Mouse (Mus musculus): ENCODE results near the gene Tex2. TPM values are rescaled to one million over a fixed set of nuclear protein-coding genes. Genes with fewer than 3 reads are reported as not detected.
A peak's percentile ranks its signal among the peaks of the same experiment; 100 is the strongest.

Tex2 gene
- polyA plus RNA-seq, 1 experiment from 2014 or later = 11.2 TPM

DNA sequence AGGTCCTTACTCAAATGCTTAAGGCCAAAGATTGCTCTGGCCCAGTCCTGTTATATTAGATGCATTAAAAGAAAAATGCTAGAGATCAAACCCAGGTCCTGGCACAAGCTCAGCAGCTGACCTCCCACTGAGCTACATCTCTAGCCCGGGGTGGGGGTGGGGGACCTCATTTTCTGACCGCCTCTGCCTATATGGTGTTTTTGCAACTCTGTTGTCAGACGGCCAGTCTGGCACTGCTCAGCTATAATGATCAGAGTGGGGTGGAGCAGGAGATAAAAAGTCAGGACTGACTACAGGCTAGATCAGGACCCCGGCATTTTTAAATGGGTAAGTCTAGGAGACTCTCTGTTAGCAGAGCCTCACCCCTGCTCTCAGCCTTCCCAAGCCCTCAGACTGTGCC, 94.8 kb downstream of the Tex2 start:
- no peak for DNase-seq (ENCODE audit: low spot score)
- H3K9me3 ChIP-seq (ENCODE audit: control insufficient read depth, low read length) = no peaks in the 10 kb centered on the region
- no peaks in the 10 kb centered on the region for H3K36me3 ChIP-seq (ENCODE audit: control insufficient read depth, insufficient read depth, low read length)
- H3K4me3 ChIP-seq (ENCODE audit: low read depth, low read length) = no peak overlapping the region
- peaks cover 7% of the 10 kb centered on the region; the same call in 1 of the 2 replicates for H3K4me1 ChIP-seq (replicated peaks; ENCODE audit: control insufficient read depth, insufficient read depth, low read length)
- no peak overlapping the region for H3K27ac ChIP-seq (ENCODE audit: low read depth, low read length)
- H3K9ac ChIP-seq (ENCODE audit: low read depth, low read length) = no peak overlapping the region
- no peak for ATAC-seq (ENCODE audit: low FRiP score)
- 45% methylated on average over 4 of the region's 4 CpGs for WGBS
- H3K4me2 ChIP-seq (replicated peaks; ENCODE audit: low read depth, low read length) = no peak overlapping the region
- no peaks in the 10 kb centered on the region for H3K27me3 ChIP-seq (ENCODE audit: control insufficient read depth, insufficient read depth, low read length)

DNA sequence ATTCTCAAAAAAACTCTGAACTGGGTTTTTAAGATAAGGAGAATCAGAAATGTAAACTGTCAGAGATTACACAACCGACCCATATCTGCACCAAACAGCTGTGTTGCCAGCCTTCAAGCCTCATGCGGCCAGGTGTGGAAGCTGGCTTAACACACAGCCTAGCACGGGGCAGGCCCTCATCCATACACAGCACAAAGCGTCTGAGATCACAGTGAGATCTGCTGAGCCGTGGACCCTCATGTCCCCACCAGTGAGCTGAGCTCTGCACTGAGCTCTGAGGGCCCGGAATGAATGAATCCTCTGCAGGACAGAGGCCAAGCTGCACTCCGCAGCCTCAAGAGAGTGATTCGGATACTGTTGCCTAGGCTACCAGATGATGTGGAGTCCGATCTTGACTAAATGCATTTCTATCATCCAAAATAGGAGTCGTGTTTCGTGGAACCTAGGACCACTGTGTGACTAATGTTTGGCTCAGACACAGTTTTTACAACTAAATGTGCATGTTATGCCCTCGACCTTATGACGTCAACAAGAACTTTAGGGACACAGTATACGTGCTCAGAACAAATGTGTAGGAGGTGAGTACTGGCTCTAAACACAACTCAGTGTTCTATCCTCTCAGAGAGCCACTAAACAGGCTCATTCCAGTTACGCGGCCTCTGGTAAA, 98.0 kb downstream of the Tex2 start:
- Histone ChIP-seq H3K27ac (ENCODE audit: low read depth, low read length) (peak overlapping the region; percentile 42), H3K36me3 (ENCODE audit: control insufficient read depth, insufficient read depth, low read length) (no peaks in the 10 kb centered on the region), H3K4me3 (ENCODE audit: low read depth, low read length) (no peak overlapping the region), H3K4me1 (replicated peaks; ENCODE audit: control insufficient read depth, insufficient read depth, low read length) (peaks cover 6% of the 10 kb centered on the region; the same call in 1 of the 2 replicates), H3K4me2 (replicated peaks; ENCODE audit: low read depth, low read length) (no peak overlapping the region), H3K27me3 (ENCODE audit: control insufficient read depth, insufficient read depth, low read length) (no peaks in the 10 kb centered on the region), H3K9me3 (ENCODE audit: control insufficient read depth, low read length) (no peaks in the 10 kb centered on the region), H3K9ac (ENCODE audit: low read depth, low read length) (no peak overlapping the region)
- DNase-seq (ENCODE audit: low spot score) (no peak), ATAC-seq (ENCODE audit: low FRiP score) (no peak)
- 70% methylated on average over 16 of the region's 16 CpGs for WGBS

DNA sequence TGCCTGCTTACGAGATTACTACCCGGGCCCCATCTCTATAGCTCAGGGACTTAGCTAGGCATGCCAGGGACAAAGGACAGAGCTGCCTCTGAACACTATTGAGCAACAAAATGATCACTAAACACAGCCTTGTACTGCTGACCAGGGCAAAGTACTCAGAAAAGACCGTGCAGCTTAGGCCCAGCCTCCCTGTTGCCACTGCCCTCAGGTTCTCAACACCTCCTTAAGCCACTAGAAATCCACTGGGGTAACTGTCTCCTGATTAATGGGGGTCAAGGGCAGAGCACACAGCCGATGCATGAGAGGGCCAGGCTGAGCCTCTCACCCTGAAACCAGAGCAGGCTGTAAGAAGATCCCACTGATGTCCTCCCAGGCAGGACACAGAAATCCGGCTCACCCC, 98.8 kb downstream of the Tex2 start:
- Histone ChIP-seq H3K4me1 (replicated peaks; ENCODE audit: control insufficient read depth, insufficient read depth, low read length) (peaks cover 6% of the 10 kb centered on the region; the same call in 1 of the 2 replicates), H3K9me3 (ENCODE audit: control insufficient read depth, low read length) (no peaks in the 10 kb centered on the region), H3K27me3 (ENCODE audit: control insufficient read depth, insufficient read depth, low read length) (no peaks in the 10 kb centered on the region), H3K4me2 (replicated peaks; ENCODE audit: low read depth, low read length) (no peak overlapping the region), H3K27ac (ENCODE audit: low read depth, low read length) (no peak overlapping the region), H3K36me3 (ENCODE audit: control insufficient read depth, insufficient read depth, low read length) (no peaks in the 10 kb centered on the region), H3K9ac (ENCODE audit: low read depth, low read length) (no peak overlapping the region), H3K4me3 (ENCODE audit: low read depth, low read length) (no peak overlapping the region)
- no peak for DNase-seq (ENCODE audit: low spot score)
- WGBS = 65% methylated on average over 5 of the region's 5 CpGs
- no peak for ATAC-seq (ENCODE audit: low FRiP score)

DNA sequence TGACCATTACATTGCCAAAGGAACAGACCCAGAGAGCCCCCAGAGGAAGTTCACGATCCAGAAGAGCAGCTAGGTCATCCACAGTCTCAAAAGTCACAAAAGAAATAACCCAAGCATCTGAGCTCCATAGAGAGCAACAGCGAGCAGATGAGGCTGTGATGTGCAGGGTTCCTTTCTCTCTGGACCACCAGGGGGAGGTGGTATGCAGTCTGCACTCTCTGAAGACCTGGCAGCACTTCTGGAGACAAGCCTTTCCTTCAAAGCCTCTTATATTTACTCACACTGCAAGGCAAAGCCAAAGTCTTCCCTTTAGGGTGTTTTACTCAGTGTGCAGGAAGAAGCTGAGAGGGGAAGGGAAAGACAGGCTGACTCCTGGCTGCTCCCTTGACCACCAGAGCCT, 100.1 kb downstream of the Tex2 start:
- no peak overlapping the region for H3K9ac ChIP-seq (ENCODE audit: low read depth, low read length)
- ATAC-seq (ENCODE audit: low FRiP score) (no peak), DNase-seq (ENCODE audit: low spot score) (peak; percentile 52)
- no peaks in the 10 kb centered on the region for H3K36me3 ChIP-seq (ENCODE audit: control insufficient read depth, insufficient read depth, low read length)
- no peaks in the 10 kb centered on the region for H3K9me3 ChIP-seq (ENCODE audit: control insufficient read depth, low read length)
- no peak overlapping the region for H3K4me3 ChIP-seq (ENCODE audit: low read depth, low read length)
- peaks cover 2% of the 10 kb centered on the region; the same call in 1 of the 2 replicates for H3K4me1 ChIP-seq (replicated peaks; ENCODE audit: control insufficient read depth, insufficient read depth, low read length)
- H3K27ac ChIP-seq (ENCODE audit: low read depth, low read length) = no peak overlapping the region
- no peaks in the 10 kb centered on the region for H3K27me3 ChIP-seq (ENCODE audit: control insufficient read depth, insufficient read depth, low read length)
- H3K4me2 ChIP-seq (replicated peaks; ENCODE audit: low read depth, low read length) = no peak overlapping the region
- WGBS = 47% methylated on average over 2 of the region's 2 CpGs

DNA sequence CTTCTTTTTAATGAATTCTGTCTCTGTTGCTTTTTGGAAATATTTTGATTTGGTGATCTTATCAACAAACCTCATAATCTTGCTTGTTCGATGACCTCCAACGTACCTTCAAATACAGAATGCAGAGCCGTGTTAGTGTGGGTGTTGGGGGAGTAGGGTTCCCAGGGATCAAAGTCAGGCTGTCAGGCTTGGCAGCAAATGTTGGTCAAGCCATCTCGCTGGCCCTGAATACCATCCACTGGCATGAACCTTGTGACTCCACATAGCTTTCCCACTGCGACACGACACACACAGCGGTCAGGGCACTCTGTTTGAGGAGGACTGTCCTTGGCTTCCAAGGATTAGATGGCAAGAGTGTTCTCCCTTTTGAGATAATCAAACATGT, 101.2 kb downstream of the Tex2 start:
- 93% methylated on average over 7 of the region's 7 CpGs for WGBS
- no peaks in the 10 kb centered on the region for H3K9me3 ChIP-seq (ENCODE audit: control insufficient read depth, low read length)
- H3K27me3 ChIP-seq (ENCODE audit: control insufficient read depth, insufficient read depth, low read length) = no peaks in the 10 kb centered on the region

DNA sequence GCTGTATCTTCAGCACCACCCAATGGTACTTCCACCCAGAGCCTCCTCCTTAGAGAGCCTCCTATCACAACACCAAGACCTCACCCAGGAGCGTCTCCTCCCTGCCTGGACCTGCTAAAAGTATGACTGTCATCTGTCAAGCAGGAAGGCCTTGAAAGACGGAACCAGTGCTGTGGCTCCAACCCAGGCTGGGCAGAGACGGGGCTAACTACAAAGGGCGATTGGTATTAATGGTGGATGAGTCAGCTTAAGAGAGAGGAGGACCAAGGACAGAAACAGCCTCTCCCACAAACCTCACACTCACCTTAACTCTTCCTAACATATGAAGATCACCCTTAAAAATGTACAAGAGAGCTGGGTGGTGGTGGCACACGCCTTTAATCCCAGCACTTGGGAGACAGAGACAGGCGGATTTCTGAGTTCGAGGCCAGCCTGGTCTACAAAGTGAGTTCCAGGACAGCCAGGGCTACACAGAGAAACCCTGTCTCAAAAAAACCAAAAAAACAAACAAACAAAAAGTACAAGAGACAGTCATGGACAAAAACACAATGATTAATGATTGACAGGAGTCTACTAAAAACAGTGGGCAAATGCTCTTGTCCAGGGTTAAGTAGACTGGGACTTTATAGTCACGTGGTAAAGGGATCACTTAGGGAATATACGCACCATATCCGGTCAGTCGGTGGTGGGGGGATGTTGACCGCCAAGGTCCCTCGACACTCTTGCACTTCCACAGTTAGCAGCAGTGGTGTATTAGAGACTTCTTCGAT, 101.8 kb downstream of the Tex2 start:
- Histone ChIP-seq H3K36me3 (ENCODE audit: control insufficient read depth, insufficient read depth, low read length) (no peaks in the 10 kb centered on the region), H3K9ac (ENCODE audit: low read depth, low read length) (no peak overlapping the region), H3K4me2 (replicated peaks; ENCODE audit: low read depth, low read length) (no peak overlapping the region), H3K9me3 (ENCODE audit: control insufficient read depth, low read length) (no peaks in the 10 kb centered on the region), H3K27ac (ENCODE audit: low read depth, low read length) (no peak overlapping the region), H3K4me3 (ENCODE audit: low read depth, low read length) (no peak overlapping the region), H3K27me3 (ENCODE audit: control insufficient read depth, insufficient read depth, low read length) (no peaks in the 10 kb centered on the region), H3K4me1 (replicated peaks; ENCODE audit: control insufficient read depth, insufficient read depth, low read length) (no peaks in the 10 kb centered on the region; the same call in 1 of the 2 replicates)
- WGBS = 93% methylated on average over 14 of the region's 14 CpGs
- DNase-seq (ENCODE audit: low spot score) (no peak), ATAC-seq (ENCODE audit: low FRiP score) (no peak)

More for the DNA sequence above, 101.2 kb downstream of the Tex2 start:
- Histone ChIP-seq H3K36me3 (ENCODE audit: control insufficient read depth, insufficient read depth, low read length) (no peaks in the 10 kb centered on the region), H3K4me1 (replicated peaks; ENCODE audit: control insufficient read depth, insufficient read depth, low read length) (no peaks in the 10 kb centered on the region; the same call in 1 of the 2 replicates), H3K4me2 (replicated peaks; ENCODE audit: low read depth, low read length) (no peak overlapping the region), H3K9ac (ENCODE audit: low read depth, low read length) (no peak overlapping the region), H3K4me3 (ENCODE audit: low read depth, low read length) (no peak overlapping the region), H3K27ac (ENCODE audit: low read depth, low read length) (no peak overlapping the region)
- ATAC-seq (ENCODE audit: low FRiP score) (no peak), DNase-seq (ENCODE audit: low spot score) (no peak)

DNA sequence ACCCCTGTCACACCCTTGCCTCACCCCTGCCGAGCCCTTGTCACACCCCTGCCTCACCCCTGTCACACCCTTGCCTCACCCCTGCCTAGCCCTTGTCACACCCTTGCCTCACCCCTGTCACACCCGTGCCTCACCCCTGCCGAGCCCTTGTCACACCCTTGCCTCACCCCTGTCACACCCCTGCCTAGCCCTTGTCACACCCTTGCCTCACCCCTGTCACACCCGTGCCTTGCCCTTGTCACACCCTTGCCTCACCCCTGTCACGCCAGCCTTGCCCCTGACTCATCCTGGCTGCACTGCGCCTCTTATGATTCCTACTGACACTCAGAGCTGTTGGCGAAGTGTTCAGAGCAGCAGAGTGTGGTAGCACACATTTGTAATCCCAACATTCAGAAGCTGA, 105.6 kb downstream of the Tex2 start:
- no peaks in the 10 kb centered on the region for H3K9me3 ChIP-seq (ENCODE audit: control insufficient read depth, low read length)
- ATAC-seq (ENCODE audit: low FRiP score) (no peak), DNase-seq (ENCODE audit: low spot score) (no peak)
- H3K27ac ChIP-seq (ENCODE audit: low read depth, low read length) = no peak overlapping the region
- H3K36me3 ChIP-seq (ENCODE audit: control insufficient read depth, insufficient read depth, low read length) = no peaks in the 10 kb centered on the region
- H3K9ac ChIP-seq (ENCODE audit: low read depth, low read length) = no peak overlapping the region
- no peak overlapping the region for H3K4me3 ChIP-seq (ENCODE audit: low read depth, low read length)
- H3K27me3 ChIP-seq (ENCODE audit: control insufficient read depth, insufficient read depth, low read length) = no peaks in the 10 kb centered on the region
- H3K4me2 ChIP-seq (replicated peaks; ENCODE audit: low read depth, low read length) = no peak overlapping the region
- H3K4me1 ChIP-seq (replicated peaks; ENCODE audit: control insufficient read depth, insufficient read depth, low read length) = no peaks in the 10 kb centered on the region
- WGBS = 89% methylated on average over 7 of the region's 7 CpGs

DNA sequence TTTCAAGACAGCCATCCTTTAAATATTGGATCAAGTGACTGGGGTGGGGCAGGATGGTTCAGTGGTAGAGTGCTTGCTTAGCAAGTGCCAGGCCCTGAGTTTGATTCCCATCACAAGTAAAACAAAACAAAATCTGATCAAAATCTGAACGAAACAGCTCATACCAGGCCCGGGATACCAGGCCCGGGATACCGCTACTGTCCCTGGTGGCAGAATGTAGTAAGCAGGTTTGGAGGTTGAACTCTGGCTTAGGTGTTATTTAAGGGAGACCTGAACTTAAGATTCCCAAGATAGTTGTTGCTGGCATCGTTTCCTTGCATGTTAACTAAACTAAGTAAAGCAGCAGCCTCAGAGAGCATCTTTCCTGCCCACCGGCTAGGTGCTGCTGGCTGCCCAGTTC, 107.0 kb downstream of the Tex2 start:
- Histone ChIP-seq H3K27ac (ENCODE audit: low read depth, low read length) (no peak overlapping the region), H3K9me3 (ENCODE audit: control insufficient read depth, low read length) (no peaks in the 10 kb centered on the region), H3K27me3 (ENCODE audit: control insufficient read depth, insufficient read depth, low read length) (no peaks in the 10 kb centered on the region), H3K4me1 (replicated peaks; ENCODE audit: control insufficient read depth, insufficient read depth, low read length) (no peaks in the 10 kb centered on the region), H3K4me2 (replicated peaks; ENCODE audit: low read depth, low read length) (no peak overlapping the region), H3K36me3 (ENCODE audit: control insufficient read depth, insufficient read depth, low read length) (no peaks in the 10 kb centered on the region), H3K4me3 (ENCODE audit: low read depth, low read length) (no peak overlapping the region), H3K9ac (ENCODE audit: low read depth, low read length) (no peak overlapping the region)
- DNase-seq (ENCODE audit: low spot score) = no peak
- ATAC-seq (ENCODE audit: low FRiP score) = no peak
- WGBS = 86% methylated on average over 6 of the region's 6 CpGs

DNA sequence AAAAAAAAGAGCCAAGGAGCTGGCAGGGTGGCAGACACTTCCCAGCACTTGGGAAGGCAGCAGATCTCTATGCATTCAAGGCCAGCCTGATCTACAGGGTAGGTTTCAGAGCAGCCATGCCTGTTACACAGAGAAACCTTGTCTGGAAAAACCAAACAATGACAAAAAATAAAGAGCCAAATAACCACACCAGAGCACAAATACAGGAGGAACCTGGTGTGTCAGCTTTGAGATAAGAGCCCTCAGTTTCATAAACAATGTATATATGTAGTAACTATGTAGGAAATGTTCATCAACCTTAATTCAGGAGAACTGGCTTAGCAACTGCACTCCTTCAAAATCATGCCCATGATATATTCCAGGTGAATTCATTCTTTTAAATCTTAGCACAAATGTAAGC, 109.1 kb downstream of the Tex2 start:
- no peaks in the 10 kb centered on the region for H3K9me3 ChIP-seq (ENCODE audit: control insufficient read depth, low read length)
- H3K4me2 ChIP-seq (replicated peaks; ENCODE audit: low read depth, low read length) = no peak overlapping the region
- H3K36me3 ChIP-seq (ENCODE audit: control insufficient read depth, insufficient read depth, low read length) = no peaks in the 10 kb centered on the region
- H3K9ac ChIP-seq (ENCODE audit: low read depth, low read length) = no peak overlapping the region
- no peaks in the 10 kb centered on the region for H3K27me3 ChIP-seq (ENCODE audit: control insufficient read depth, insufficient read depth, low read length)
- no peak for ATAC-seq (ENCODE audit: low FRiP score)
- no peaks in the 10 kb centered on the region for H3K4me1 ChIP-seq (replicated peaks; ENCODE audit: control insufficient read depth, insufficient read depth, low read length)
- no peak overlapping the region for H3K4me3 ChIP-seq (ENCODE audit: low read depth, low read length)
- no peak overlapping the region for H3K27ac ChIP-seq (ENCODE audit: low read depth, low read length)
- no peak for DNase-seq (ENCODE audit: low spot score)

All from hindbrain, embryonic 11.5 days (tissue).